Mouse (Mus musculus) neutrophil, adult 5-6 weeks (primary cell): Measurements from ENCODE around the gene Cnih3. TPM values are rescaled to one million over a fixed set of nuclear protein-coding genes. Genes with fewer than 3 reads are reported as not detected.

Source experiments
- ATAC-seq: fragments of 151-379, 151-347 bp; 2 replicates; pipeline ENCODE4 v1.8.0; 2017; ENCODE audit warnings: mild to moderate bottlenecking, moderate TSS enrichment; ENCODE audit not compliant: insufficient number of reproducible peaks, poor library complexity, low FRiP score, severe bottlenecking; ENCODE audit errors: extremely low read depth
- total RNA-seq: library from RNA; stranded (forward); fragments of 200-1000 nt; gene quantifications from 2 replicates; pipeline ENCODE4 v1.2.3, GENCODE M21; 2017

Gene Cnih3
- total RNA-seq, 1 experiment from 2014 or later, result not detected

GRCm38 (mm10) chr1:181339106-181339505 lies 13.3 kb upstream of the Cnih3 start:
- no peak for ATAC-seq

GRCm38 (mm10) chr1:181345547-181345946 lies 6.9 kb upstream of the Cnih3 start:
- ATAC-seq, result no peak

GRCm38 (mm10) chr1:181352043-181352366 lies 423 bp upstream of the Cnih3 start:
- ATAC-seq, result no peak

- peak; percentile 35; the same call in 1 of the 2 replicates for ATAC-seq
Measured at GRCm38 (mm10) chr1:181353200-181354097, 1.0 kb downstream of the Cnih3 start.

GRCm38 (mm10) chr1:181355683-181356082 lies 3.3 kb downstream of the Cnih3 start:
- ATAC-seq, result no peak

- no peak for ATAC-seq
Measured at GRCm38 (mm10) chr1:181357870-181358269, 5.4 kb downstream of the Cnih3 start.

- no peak for ATAC-seq
Measured at GRCm38 (mm10) chr1:181358526-181358925, 6.1 kb downstream of the Cnih3 start.

GRCm38 (mm10) chr1:181360732-181361131 lies 8.3 kb downstream of the Cnih3 start:
- ATAC-seq, result no peak

- no peak for ATAC-seq
Measured at GRCm38 (mm10) chr1:181364025-181364424, 11.6 kb downstream of the Cnih3 start.

- ATAC-seq, result no peak
Measured at GRCm38 (mm10) chr1:181365376-181365775, 12.9 kb downstream of the Cnih3 start.

- no peak for ATAC-seq
Measured at GRCm38 (mm10) chr1:181368789-181369570, 16.6 kb downstream of the Cnih3 start.

GRCm38 (mm10) chr1:181370370-181370769 lies 17.9 kb downstream of the Cnih3 start:
- no peak for ATAC-seq

GRCm38 (mm10) chr1:181371226-181371625 lies 18.8 kb downstream of the Cnih3 start:
- ATAC-seq, result no peak

- no peak for ATAC-seq
Measured at GRCm38 (mm10) chr1:181372306-181372705, 19.9 kb downstream of the Cnih3 start.

GRCm38 (mm10) chr1:181374627-181375374 lies 22.4 kb downstream of the Cnih3 start:
- no peak for ATAC-seq

- no peak for ATAC-seq
Measured at GRCm38 (mm10) chr1:181376431-181376830, 24.0 kb downstream of the Cnih3 start.

- peak; percentile 42 for ATAC-seq
Measured at GRCm38 (mm10) chr1:181379664-181380063, 27.2 kb downstream of the Cnih3 start.

GRCm38 (mm10) chr1:181381410-181382010 lies 29.1 kb downstream of the Cnih3 start:
- ATAC-seq, result no peak

- no peak for ATAC-seq
Measured at GRCm38 (mm10) chr1:181389264-181389663, 36.8 kb downstream of the Cnih3 start.
